Mouse (Mus musculus) MN1 (cell line): ENCODE measurements around the gene Cmss1.
A peak's percentile ranks its signal among the peaks of the same experiment; 100 is the strongest.

ENCODE experiments used
- DNase-seq: peaks from one replicate; pipeline ENCODE4 v3.0.0-alpha.2; 2016; ENCODE audit warnings: low spot score

Cmss1 gene

GRCm38 (mm10) chr16:57389566-57390251 lies 217.0 kb downstream of the Cmss1 start:
- no peak for DNase-seq

- DNase-seq, result no peak
Measured at GRCm38 (mm10) chr16:57384274-57384673, 222.4 kb downstream of the Cmss1 start.

GRCm38 (mm10) chr16:57383266-57383971 lies 223.2 kb downstream of the Cmss1 start:
- DNase-seq, result no peak

GRCm38 (mm10) chr16:57378631-57379330 lies 227.9 kb downstream of the Cmss1 start:
- DNase-seq, result no peak

GRCm38 (mm10) chr16:57375248-57375837 lies 231.3 kb downstream of the Cmss1 start:
- no peak for DNase-seq

GRCm38 (mm10) chr16:57372156-57372555 lies 234.5 kb downstream of the Cmss1 start:
- no peak for DNase-seq

- no peak for DNase-seq
Measured at GRCm38 (mm10) chr16:57369846-57370496, 236.7 kb downstream of the Cmss1 start.

GRCm38 (mm10) chr16:57366941-57367694 lies 239.5 kb downstream of the Cmss1 start:
- no peak for DNase-seq

GRCm38 (mm10) chr16:57366141-57366540 lies 240.5 kb downstream of the Cmss1 start:
- no peak for DNase-seq

GRCm38 (mm10) chr16:57364498-57364897 lies 242.2 kb downstream of the Cmss1 start:
- DNase-seq, result no peak

- peak; percentile 59 for DNase-seq
Measured at GRCm38 (mm10) chr16:57362679-57363401, 243.8 kb downstream of the Cmss1 start.

GRCm38 (mm10) chr16:57360785-57361184 lies 245.9 kb downstream of the Cmss1 start:
- DNase-seq, result no peak

GRCm38 (mm10) chr16:57359251-57359650 lies 247.4 kb downstream of the Cmss1 start:
- DNase-seq, result no peak

- DNase-seq, result no peak
Measured at GRCm38 (mm10) chr16:57357011-57357410, 249.7 kb downstream of the Cmss1 start.

- no peak for DNase-seq
Measured at GRCm38 (mm10) chr16:57356454-57356853, 250.2 kb downstream of the Cmss1 start.

- DNase-seq, result no peak
Measured at GRCm38 (mm10) chr16:57353932-57354331, 252.7 kb downstream of the Cmss1 start.

GRCm38 (mm10) chr16:57353166-57353721 lies 253.4 kb downstream of the Cmss1 start:
- DNase-seq, result no peak

- no peak for DNase-seq
Measured at GRCm38 (mm10) chr16:57352751-57353150, 253.9 kb downstream of the Cmss1 start, which contains the start of gene Filip1l. Filip1l (plus strand) TSS chr16:57353093.

- DNase-seq, result no peak
Measured at GRCm38 (mm10) chr16:57349689-57350088, 257.0 kb downstream of the Cmss1 start.

- no peak for DNase-seq
Measured at GRCm38 (mm10) chr16:57349039-57349438, 257.6 kb downstream of the Cmss1 start.
